Mouse (Mus musculus) heart, postnatal 0 days (tissue): ENCODE results near the gene Coil.

Experiments
- CTCF ChIP-seq: IDR thresholded peaks from 2 replicates; pipeline ENCODE4 v1.5.1; 2016; ENCODE audit warnings: antibody characterized with exemption, control low read depth, low read depth
- EP300 ChIP-seq: IDR thresholded peaks from 2 replicates; pipeline ENCODE4 v1.6.1; 2016; ENCODE audit warnings: antibody characterized with exemption, low read depth

DNA sequence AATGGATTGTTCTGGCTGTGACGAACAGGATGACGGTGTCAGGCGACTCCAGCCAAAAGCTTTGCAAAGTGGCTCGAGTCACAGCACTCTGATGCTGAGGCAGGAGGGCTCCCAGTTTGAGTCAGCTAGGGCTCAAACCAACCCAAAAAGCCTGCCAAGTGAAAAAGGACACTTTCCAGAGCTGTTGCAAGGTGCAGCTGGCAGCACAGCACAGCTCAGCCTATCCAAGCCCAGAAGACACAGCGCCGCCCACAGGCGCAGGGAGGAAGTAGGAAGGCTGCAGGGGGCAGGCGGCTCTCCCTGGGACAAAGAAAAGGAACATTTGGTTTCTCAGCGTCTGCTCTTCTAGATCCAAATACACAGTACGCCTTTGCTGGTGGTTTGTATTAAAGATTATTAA is 16.6 kb downstream of the Coil start:
- TF ChIP-seq CTCF (no peak), EP300 (no peak)
